Mouse (Mus musculus): ENCODE data around the gene Asf1b.
"Not testable (repeated sequence)": the region's sequence is repeated elsewhere in the genome, so short reads cannot be mapped to it uniquely, and the experiment has no call there.

Gene Asf1b

GRCm38 (mm10) chr8:83964015-83964765 is 8.9 kb downstream of the Asf1b start:
- DNase-seq = peak in 1 of 2 experiments; percentile 14

GRCm38 (mm10) chr8:83967701-83968100 is 12.4 kb downstream of the Asf1b start:
- DNase-seq = no peak

GRCm38 (mm10) chr8:83971121-83971520 is 15.8 kb downstream of the Asf1b start:
- no peak for DNase-seq

GRCm38 (mm10) chr8:83971661-83972060 is 16.4 kb downstream of the Asf1b start:
- no peak for DNase-seq

- DNase-seq = peak; percentile 99
Observed at GRCm38 (mm10) chr8:83972150-83973120, 17.1 kb downstream of the Asf1b start, which contains the start of gene Prkaca. Gene Prkaca (plus strand): TSS chr8:83972993.

GRCm38 (mm10) chr8:83973161-83974031 is 18.1 kb downstream of the Asf1b start:
- DNase-seq = no peak

GRCm38 (mm10) chr8:83974521-83974920 is 19.2 kb downstream of the Asf1b start:
- no peak for DNase-seq

GRCm38 (mm10) chr8:83976101-83976630 is 20.9 kb downstream of the Asf1b start:
- peak; percentile 20 to 66 for DNase-seq

GRCm38 (mm10) chr8:83976779-83977350 is 21.6 kb downstream of the Asf1b start:
- peak in 1 of 2 experiments; percentile 16 for DNase-seq

- DNase-seq = peak; percentile 45 to 49
Observed at GRCm38 (mm10) chr8:83977646-83978045, 22.3 kb downstream of the Asf1b start.

GRCm38 (mm10) chr8:83978200-83978599 is 22.9 kb downstream of the Asf1b start:
- no peak for DNase-seq

GRCm38 (mm10) chr8:83980250-83980649 is 24.9 kb downstream of the Asf1b start:
- no peak for DNase-seq

GRCm38 (mm10) chr8:83980845-83981244 is 25.5 kb downstream of the Asf1b start:
- DNase-seq = no peak

GRCm38 (mm10) chr8:83981533-83981932 is 26.2 kb downstream of the Asf1b start:
- no peak for DNase-seq

- no peak for DNase-seq
Observed at GRCm38 (mm10) chr8:83982449-83982848, 27.1 kb downstream of the Asf1b start.

- DNase-seq = not testable (repeated sequence)
Observed at GRCm38 (mm10) chr8:83983222-83983621, 27.9 kb downstream of the Asf1b start.

- no peak for DNase-seq
Observed at GRCm38 (mm10) chr8:83989243-83989642, 33.9 kb downstream of the Asf1b start.

- DNase-seq = no peak
Observed at GRCm38 (mm10) chr8:83990170-83990569, 34.9 kb downstream of the Asf1b start.

GRCm38 (mm10) chr8:83992488-83992887 is 37.2 kb downstream of the Asf1b start:
- DNase-seq = no peak

GRCm38 (mm10) chr8:83994030-83994429 is 38.7 kb downstream of the Asf1b start:
- no peak for DNase-seq

- DNase-seq = no peak
Observed at GRCm38 (mm10) chr8:83995973-83996372, 40.7 kb downstream of the Asf1b start.
